Mouse (Mus musculus): ENCODE data around the gene Hspb1. TPM values are rescaled to one million over a fixed set of nuclear protein-coding genes. Genes with fewer than 3 reads are reported as not detected.

Gene Hspb1
- total and polyA plus RNA-seq, 2 experiments = 19.5 to 24.3 TPM

DNA sequence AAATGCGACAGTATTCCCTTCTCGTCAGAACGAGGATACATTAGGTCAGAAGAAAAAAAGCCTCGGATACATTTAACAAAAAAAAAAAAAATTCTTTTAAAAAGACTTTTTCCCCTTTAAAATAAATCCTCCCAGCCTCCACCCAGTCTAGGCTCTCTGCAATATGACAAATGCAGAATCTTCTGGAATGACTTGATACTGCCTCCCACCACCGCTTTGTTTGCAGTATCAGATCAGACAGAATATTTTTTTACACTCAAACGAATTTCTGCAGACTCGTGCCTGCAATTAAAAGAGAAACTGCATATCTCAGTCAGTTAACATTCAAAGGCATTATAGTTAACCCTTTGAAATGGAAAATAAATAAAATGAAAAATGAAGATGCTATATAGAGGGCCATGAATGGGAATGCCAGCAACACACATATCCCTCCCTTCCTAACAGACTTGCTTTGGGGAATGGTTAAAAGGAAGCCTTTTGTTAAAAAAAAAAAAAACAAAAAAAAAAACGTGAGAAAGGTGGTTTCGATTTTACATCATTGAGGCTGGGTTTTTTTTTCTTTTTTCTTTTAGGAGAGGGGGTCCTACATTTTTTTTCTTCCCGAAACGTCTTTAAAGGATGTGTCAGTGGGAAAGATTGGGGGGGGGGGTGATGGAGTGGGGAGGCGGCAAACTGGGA is 45.6 kb downstream of the Hspb1 start:
- DNase-seq (ENCODE audit: extremely low read depth, low read depth, low spot score) = no peak
- 9% methylated on average over 11 of the region's 12 CpGs for WGBS
- Histone ChIP-seq H3K27ac (replicated peaks; ENCODE audit: insufficient read depth, low read depth, low read length) (no peak overlapping the region), H3K4me1 (ENCODE audit: control insufficient read depth, insufficient read depth, low read length) (peaks cover 21% of the 10 kb centered on the region), H3K4me3 (ENCODE audit: insufficient read depth, low read depth, low read length) (peak overlapping the region; percentile 99), H3K79me2 (ENCODE audit: control insufficient read depth, insufficient read depth, low read length) (peaks cover 16% of the 10 kb centered on the region; the same call in 1 of the 2 replicates), H3K36me3 (ENCODE audit: control insufficient read depth, insufficient read depth, low read length) (peaks cover 2% of the 10 kb centered on the region; the same call in 1 of the 2 replicates), H3K9ac (ENCODE audit: low read depth, low read length) (peak overlapping the region; percentile 94), H3K27me3 (ENCODE audit: control insufficient read depth, insufficient read depth, low read length) (no peaks in the 10 kb centered on the region)
- TF ChIP-seq CTCF (IDR thresholded peaks at IDR 0.05; ENCODE audit: low read depth, low read length) = no peak
- TF ChIP-seq POLR2A (IDR thresholded peaks at IDR 0.05; ENCODE audit: extremely low read depth, insufficient read depth, low read length) = no peak

DNA sequence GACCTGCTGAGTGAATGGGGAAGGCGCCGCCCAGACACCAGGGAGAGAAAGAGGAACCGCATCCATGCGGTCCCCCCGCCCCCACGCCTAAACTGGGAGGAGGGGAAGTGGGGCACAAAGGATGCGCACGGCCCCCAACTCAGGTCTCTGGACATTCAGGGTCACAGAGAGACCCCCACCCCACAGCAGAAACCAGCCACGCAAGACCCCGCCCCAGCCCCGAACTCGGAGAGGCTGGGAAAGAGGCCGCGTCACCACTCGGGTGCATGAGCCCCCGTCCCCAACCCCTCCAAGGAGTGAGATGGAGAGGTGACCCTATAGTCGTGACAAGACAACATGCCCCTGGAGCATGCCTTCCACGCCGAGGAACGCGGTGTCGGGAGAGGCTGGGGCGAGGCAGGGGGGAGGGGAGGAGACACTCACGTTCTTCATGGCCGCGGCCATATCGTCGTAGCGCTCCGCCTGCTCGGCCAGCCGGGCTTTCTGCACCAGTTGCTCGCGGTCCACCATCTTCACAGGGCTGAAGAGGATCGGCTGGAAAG is 46.3 kb downstream of the Hspb1 start:
- H3K79me2 ChIP-seq (ENCODE audit: control insufficient read depth, insufficient read depth, low read length) = peaks cover 16% of the 10 kb centered on the region; the same call in 1 of the 2 replicates
- no peak for TF ChIP-seq POLR2A (IDR thresholded peaks at IDR 0.05; ENCODE audit: extremely low read depth, insufficient read depth, low read length)
- no peak for TF ChIP-seq CTCF (IDR thresholded peaks at IDR 0.05; ENCODE audit: low read depth, low read length)
- peaks cover 2% of the 10 kb centered on the region; the same call in 1 of the 2 replicates for H3K36me3 ChIP-seq (ENCODE audit: control insufficient read depth, insufficient read depth, low read length)
- peak overlapping the region; percentile 98 for H3K27ac ChIP-seq (replicated peaks; ENCODE audit: insufficient read depth, low read depth, low read length)
- H3K4me3 ChIP-seq (ENCODE audit: insufficient read depth, low read depth, low read length) = peak overlapping the region; percentile 99
- no peaks in the 10 kb centered on the region for H3K27me3 ChIP-seq (ENCODE audit: control insufficient read depth, insufficient read depth, low read length)
- DNase-seq (ENCODE audit: extremely low read depth, low read depth, low spot score) = no peak
- H3K4me1 ChIP-seq (ENCODE audit: control insufficient read depth, insufficient read depth, low read length) = peaks cover 18% of the 10 kb centered on the region
- peak overlapping the region; percentile 94 for H3K9ac ChIP-seq (ENCODE audit: low read depth, low read length)
- WGBS = under 1% methylated on average over 35 of the region's 35 CpGs

GRCm38 (mm10) chr5:135934481-135935175 is 46.9 kb downstream of the Hspb1 start, which contains the start of gene Ywhag:
TSS of gene Ywhag (minus strand) at chr5:135934616.
- H3K4me1 ChIP-seq (ENCODE audit: control insufficient read depth, insufficient read depth, low read length) = peaks cover 13% of the 10 kb centered on the region
- peak within 1 kb of the TSS; percentile 98 for H3K27ac ChIP-seq (replicated peaks; ENCODE audit: insufficient read depth, low read depth, low read length)
- WGBS = under 1% methylated on average over 45 of the region's 48 CpGs
- peaks cover 10% of the 10 kb centered on the region; the same call in 1 of the 2 replicates for H3K79me2 ChIP-seq (ENCODE audit: control insufficient read depth, insufficient read depth, low read length)
- H3K9ac ChIP-seq (ENCODE audit: low read depth, low read length) = peak within 1 kb of the TSS; percentile 94
- H3K27me3 ChIP-seq (ENCODE audit: control insufficient read depth, insufficient read depth, low read length) = no peaks in the 10 kb centered on the region
- TF ChIP-seq POLR2A (IDR thresholded peaks at IDR 0.05; ENCODE audit: extremely low read depth, insufficient read depth, low read length) (peak; percentile 98), CTCF (IDR thresholded peaks at IDR 0.05; ENCODE audit: low read depth, low read length) (peak; percentile 81)
- DNase-seq (ENCODE audit: extremely low read depth, low read depth, low spot score) = peak; percentile 95
- H3K36me3 ChIP-seq (ENCODE audit: control insufficient read depth, insufficient read depth, low read length) = 0 out of 2 replicates have a peak, but pooled peaks cover 2% of the 10 kb centered on the region
- peak within 1 kb of the TSS; percentile 99 for H3K4me3 ChIP-seq (ENCODE audit: insufficient read depth, low read depth, low read length)

GRCm38 (mm10) chr5:135935176-135935523 is 47.4 kb downstream of the Hspb1 start:
- Histone ChIP-seq H3K27me3 (ENCODE audit: control insufficient read depth, insufficient read depth, low read length) (no peaks in the 10 kb centered on the region), H3K27ac (replicated peaks; ENCODE audit: insufficient read depth, low read depth, low read length) (peak overlapping the region; percentile 32), H3K4me1 (ENCODE audit: control insufficient read depth, insufficient read depth, low read length) (peaks cover 8% of the 10 kb centered on the region; the same call in 1 of the 2 replicates), H3K9ac (ENCODE audit: low read depth, low read length) (peak overlapping the region; percentile 13), H3K79me2 (ENCODE audit: control insufficient read depth, insufficient read depth, low read length) (peaks cover 8% of the 10 kb centered on the region; the same call in 1 of the 2 replicates), H3K36me3 (ENCODE audit: control insufficient read depth, insufficient read depth, low read length) (0 out of 2 replicates have a peak, but pooled peaks cover 2% of the 10 kb centered on the region), H3K4me3 (ENCODE audit: insufficient read depth, low read depth, low read length) (peak overlapping the region; percentile 2; the same call in 1 of the 2 replicates)
- no peak for TF ChIP-seq POLR2A (IDR thresholded peaks at IDR 0.05; ENCODE audit: extremely low read depth, insufficient read depth, low read length)
- TF ChIP-seq CTCF (IDR thresholded peaks at IDR 0.05; ENCODE audit: low read depth, low read length) = no peak
- no peak for DNase-seq (ENCODE audit: extremely low read depth, low read depth, low spot score)
- WGBS = 32% methylated on average over 7 of the region's 7 CpGs

DNA sequence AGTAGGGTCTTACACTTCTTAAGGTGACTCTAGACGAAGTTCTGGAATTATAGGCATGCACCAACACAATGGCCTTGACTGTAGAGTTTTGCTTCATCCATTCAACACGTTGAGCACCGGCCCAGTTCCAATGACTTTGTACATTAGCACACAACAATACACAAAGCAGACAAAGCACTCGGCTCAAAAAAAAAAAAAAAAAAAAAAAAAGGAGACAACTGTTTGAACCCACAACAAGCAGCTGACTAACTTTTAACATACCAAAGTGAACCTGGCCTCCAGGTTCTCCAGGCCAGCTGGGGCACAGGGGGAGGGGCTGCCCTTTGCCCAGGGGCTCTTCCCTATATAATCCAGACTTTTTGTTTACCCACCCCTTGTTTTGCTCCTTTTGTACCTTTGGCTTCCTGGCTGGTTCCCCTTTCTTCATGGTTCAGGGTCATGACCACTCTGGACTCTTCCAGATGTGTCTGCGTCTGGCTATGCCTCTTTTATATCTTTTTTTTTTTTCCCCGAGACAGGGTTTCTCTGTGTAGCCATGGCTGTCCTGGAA is 48.0 kb downstream of the Hspb1 start:
- 59% methylated on average over 6 of the region's 6 CpGs for WGBS
- Histone ChIP-seq H3K9ac (ENCODE audit: low read depth, low read length) (no peak overlapping the region), H3K79me2 (ENCODE audit: control insufficient read depth, insufficient read depth, low read length) (peaks cover 8% of the 10 kb centered on the region; the same call in 1 of the 2 replicates), H3K36me3 (ENCODE audit: control insufficient read depth, insufficient read depth, low read length) (0 out of 2 replicates have a peak, but pooled peaks cover 2% of the 10 kb centered on the region), H3K27ac (replicated peaks; ENCODE audit: insufficient read depth, low read depth, low read length) (no peak overlapping the region), H3K4me3 (ENCODE audit: insufficient read depth, low read depth, low read length) (no peak overlapping the region), H3K4me1 (ENCODE audit: control insufficient read depth, insufficient read depth, low read length) (peaks cover 7% of the 10 kb centered on the region; the same call in 1 of the 2 replicates), H3K27me3 (ENCODE audit: control insufficient read depth, insufficient read depth, low read length) (no peaks in the 10 kb centered on the region)
- DNase-seq (ENCODE audit: extremely low read depth, low read depth, low spot score) = no peak
- TF ChIP-seq POLR2A (IDR thresholded peaks at IDR 0.05; ENCODE audit: extremely low read depth, insufficient read depth, low read length) (no peak), CTCF (IDR thresholded peaks at IDR 0.05; ENCODE audit: low read depth, low read length) (no peak)

Other genes with a start within 250 kb of the Hspb1 start
- 284 and 345 TPM in 2 replicates for gene Por, start 217.9 kb upstream of the Hspb1 start, total RNA-seq (2014; rRNA removed)
- gene Por, start 217.9 kb upstream of the Hspb1 start, polyA plus RNA-seq (2012; rRNA removed) = 211 and 254 TPM in 2 replicates
- gene Tmem120a, start 143.5 kb upstream of the Hspb1 start, total RNA-seq (2014; rRNA removed) = 55.2 and 58.1 TPM in 2 replicates
- 52.9 and 76.6 TPM in 2 replicates for gene Tmem120a, start 143.5 kb upstream of the Hspb1 start, polyA plus RNA-seq (2012; rRNA removed)
- gene Styxl1, start 109.5 kb upstream of the Hspb1 start, total RNA-seq (2014; rRNA removed) = 0.13 and 0.18 TPM in 2 replicates
- 0.22 and 0.23 TPM in 2 replicates for gene Styxl1, start 109.5 kb upstream of the Hspb1 start, polyA plus RNA-seq (2012; rRNA removed)
- gene Mdh2, start 109.4 kb upstream of the Hspb1 start, total RNA-seq (2014; rRNA removed) = 108 and 176 TPM in 2 replicates
- gene Mdh2, start 109.4 kb upstream of the Hspb1 start, polyA plus RNA-seq (2012; rRNA removed) = 361 and 418 TPM in 2 replicates
- gene Srrm3, start 81.0 kb upstream of the Hspb1 start, total RNA-seq (2014; rRNA removed) = not detected in 2 replicates
- gene Srrm3, start 81.0 kb upstream of the Hspb1 start, polyA plus RNA-seq (2012; rRNA removed) = not detected in 2 replicates
- 23.0 and 30.9 TPM in 2 replicates for gene Ywhag, start 46.7 kb downstream of the Hspb1 start, total RNA-seq (2014; rRNA removed)
- gene Ywhag, start 46.7 kb downstream of the Hspb1 start, polyA plus RNA-seq (2012; rRNA removed) = 42.4 and 50.4 TPM in 2 replicates
- gene Ssc4d, start 86.6 kb downstream of the Hspb1 start, total RNA-seq (2014; rRNA removed) = 4.0 and 4.8 TPM in 2 replicates
- gene Ssc4d, start 86.6 kb downstream of the Hspb1 start, polyA plus RNA-seq (2012; rRNA removed) = 5.8 and 6.5 TPM in 2 replicates
- gene Zp3, start 92.2 kb downstream of the Hspb1 start, total RNA-seq (2014; rRNA removed) = not detected in 2 replicates
- gene Zp3, start 92.2 kb downstream of the Hspb1 start, polyA plus RNA-seq (2012; rRNA removed) = not detected in 2 replicates
- 1.0 and 1.9 TPM in 2 replicates for gene Dtx2, start 106.9 kb downstream of the Hspb1 start, total RNA-seq (2014; rRNA removed)
- 4.3 and 7.1 TPM in 2 replicates for gene Dtx2, start 106.9 kb downstream of the Hspb1 start, polyA plus RNA-seq (2012; rRNA removed)
- gene Upk3b, start 150.6 kb downstream of the Hspb1 start, total RNA-seq (2014; rRNA removed) = 0.34 and 0.55 TPM in 2 replicates
- 1.3 and 2.1 TPM in 2 replicates for gene Upk3b, start 150.6 kb downstream of the Hspb1 start, polyA plus RNA-seq (2012; rRNA removed)
- gene Upk3bl, start 166.6 kb downstream of the Hspb1 start, total RNA-seq (2014; rRNA removed) = not detected in 2 replicates
- gene Upk3bl, start 166.6 kb downstream of the Hspb1 start, polyA plus RNA-seq (2012; rRNA removed) = not detected in 2 replicates
- gene Rasa4, start 196.0 kb downstream of the Hspb1 start, total RNA-seq (2014; rRNA removed) = 1.0 and 2.1 TPM in 2 replicates
- 0.70 and 2.0 TPM in 2 replicates for gene Rasa4, start 196.0 kb downstream of the Hspb1 start, polyA plus RNA-seq (2012; rRNA removed)
- gene Polr2j, start 228.7 kb downstream of the Hspb1 start, total RNA-seq (2014; rRNA removed) = 46.1 and 52.4 TPM in 2 replicates
- 34.3 and 36.1 TPM in 2 replicates for gene Polr2j, start 228.7 kb downstream of the Hspb1 start, polyA plus RNA-seq (2012; rRNA removed)
- 5.3 and 6.7 TPM in 2 replicates for gene Lrwd1, start 248.2 kb downstream of the Hspb1 start, total RNA-seq (2014; rRNA removed)
- gene Lrwd1, start 248.2 kb downstream of the Hspb1 start, polyA plus RNA-seq (2012; rRNA removed) = 9.9 and 14.9 TPM in 2 replicates
- 3.0 and 3.8 TPM in 2 replicates for gene Alkbh4, start 248.2 kb downstream of the Hspb1 start, total RNA-seq (2014; rRNA removed)
- 6.5 and 9.3 TPM in 2 replicates for gene Alkbh4, start 248.2 kb downstream of the Hspb1 start, polyA plus RNA-seq (2012; rRNA removed)

Data from liver, adult 2 months (tissue).